Mouse (Mus musculus) kidney, postnatal 36 days (tissue): ENCODE results near the gene Neurod4.
A peak's percentile ranks its signal among the peaks of the same experiment; 100 is the strongest.
"Not testable (repeated sequence)": the region's sequence is repeated elsewhere in the genome, so short reads cannot be mapped to it uniquely, and the experiment has no call there.

Experiments
- DNase-seq, 2 experiments: peaks; one replicate each; pipeline ENCODE4 v3.0.0; 2021 to 2022; ENCODE audit warnings: mixed read lengths in 2 of 2

The Neurod4 gene

DNA sequence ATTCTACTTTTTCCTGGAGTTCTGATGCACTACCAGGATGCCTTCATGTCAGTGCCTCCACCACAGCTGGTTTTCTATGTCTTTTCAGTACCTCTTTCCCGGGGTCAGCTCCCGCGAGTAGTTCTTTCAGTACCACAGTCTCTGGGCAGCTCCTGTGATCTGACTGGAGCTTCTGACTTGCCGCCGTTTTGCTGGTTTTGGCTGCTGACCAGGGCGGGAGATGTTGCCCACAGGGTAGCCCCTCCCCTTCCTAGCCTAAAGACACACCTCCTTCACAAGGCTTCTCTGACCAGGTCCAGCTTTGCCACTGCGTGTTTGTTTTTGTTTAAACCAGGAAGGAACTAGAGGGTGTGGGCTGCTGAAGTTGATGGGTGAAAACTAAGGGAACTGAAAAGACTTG lies at the start of gene Neurod4:
Neurod4 (minus strand) TSS at position 175 of the 400 bp plus-strand sequence.
- DNase-seq: peak in 1 of 2 experiments; percentile 8

DNA sequence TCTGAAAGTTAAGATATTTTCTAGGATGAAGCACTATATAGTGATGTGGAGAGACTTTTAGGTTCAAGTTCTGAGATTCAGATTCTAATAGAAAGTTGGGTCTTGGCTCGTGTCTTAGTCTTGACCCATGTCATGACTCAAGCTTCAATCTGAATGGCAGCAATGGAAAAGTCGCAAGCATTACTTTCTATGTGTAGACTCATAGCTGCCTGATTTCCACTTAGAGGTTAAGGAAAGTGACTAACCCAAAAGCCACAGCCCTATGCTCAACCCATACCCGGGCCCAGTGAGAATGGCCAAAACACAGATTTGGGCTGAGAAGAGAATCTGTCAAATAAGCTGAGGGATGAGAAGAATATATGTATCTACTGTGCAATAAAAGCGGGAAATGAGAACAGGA lies 44.2 kb upstream of the Neurod4 start:
- no peak for DNase-seq

DNA sequence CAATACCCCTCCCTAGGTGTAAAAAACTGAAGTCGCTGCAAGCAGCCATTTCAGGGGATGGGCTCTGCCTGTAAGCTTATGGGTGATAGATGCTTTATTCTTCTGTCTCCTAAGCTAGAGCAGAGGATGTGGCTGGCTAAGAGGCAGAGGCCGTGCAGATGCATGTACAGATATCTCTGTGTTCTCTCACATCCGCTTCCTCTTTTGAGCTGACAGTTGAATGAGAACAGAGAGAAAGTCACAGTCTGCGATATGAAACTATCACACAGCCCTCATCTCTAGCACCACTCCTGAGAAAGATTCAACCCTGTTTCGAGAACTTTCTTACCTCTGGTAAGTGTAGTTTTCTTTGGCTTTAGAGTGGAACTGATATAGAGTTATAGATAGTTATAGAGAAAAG lies 42.6 kb upstream of the Neurod4 start, which contains the start of gene Tespa1:
Tespa1 (plus strand) TSS at position 234 of the 400 bp plus-strand sequence.
- DNase-seq: no peak

GRCm38 (mm10) chr10:130322062-130322461 lies 42.0 kb upstream of the Neurod4 start:
- DNase-seq: no peak

DNA sequence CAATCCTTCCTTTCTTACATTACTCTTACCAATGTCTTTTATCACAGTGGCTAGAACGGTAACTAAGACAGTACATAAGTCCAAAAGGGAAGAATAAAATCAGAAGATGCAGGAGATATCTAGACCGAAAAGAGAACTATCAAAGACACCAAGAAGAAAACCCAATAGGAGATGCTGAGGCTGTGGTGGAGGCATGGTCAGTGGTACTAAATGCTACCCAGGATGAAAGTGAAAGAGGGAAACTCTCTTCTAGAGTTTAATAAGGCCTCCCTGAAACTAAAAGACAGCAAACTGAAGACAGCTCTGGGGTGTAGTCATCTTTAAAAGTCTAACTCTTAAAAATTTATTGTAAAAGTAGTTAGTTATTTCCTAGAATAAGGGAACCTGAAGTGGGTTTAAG lies 40.7 kb upstream of the Neurod4 start:
- DNase-seq: no peak

DNA sequence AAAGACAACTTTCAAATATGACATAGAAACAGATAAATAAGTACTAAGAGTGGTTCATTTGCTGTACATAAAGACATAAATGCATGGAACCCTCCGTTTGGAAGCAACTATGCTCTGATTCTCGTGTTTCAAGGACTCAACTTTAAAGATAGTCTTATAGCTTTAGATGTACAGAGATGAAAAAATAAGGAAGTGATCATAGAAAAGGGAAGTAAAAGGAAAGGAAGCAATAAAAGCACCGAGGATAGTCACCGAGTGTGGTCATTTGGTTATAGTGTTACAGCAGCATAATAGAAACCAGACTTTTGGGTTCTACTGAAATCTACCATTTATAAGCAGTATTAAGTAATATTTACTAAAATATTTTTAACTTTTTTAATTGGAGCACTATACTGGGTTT lies 38.7 kb upstream of the Neurod4 start:
- no peak for DNase-seq

DNA sequence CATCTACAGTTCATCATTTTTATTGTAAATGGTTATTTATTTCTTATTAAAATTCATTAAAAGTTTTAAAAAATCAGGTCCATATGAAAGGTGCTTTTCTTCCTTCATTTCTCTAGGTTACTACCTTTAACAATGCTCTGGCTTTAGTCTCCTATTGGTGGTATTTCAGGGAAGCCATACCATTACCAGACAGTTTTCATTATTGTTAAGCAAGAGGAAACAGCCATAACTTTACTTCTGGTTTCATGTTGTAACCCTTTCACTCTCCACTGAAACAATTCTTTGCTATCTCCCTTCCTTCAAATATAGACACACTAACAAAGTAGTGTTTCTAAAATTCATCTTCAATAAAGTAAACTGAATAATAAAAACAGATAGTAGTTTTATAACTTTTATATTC lies 35.8 kb upstream of the Neurod4 start:
- DNase-seq: no peak

- DNase-seq: peak in 1 of 2 experiments; percentile 21
These were observed 34.2 kb upstream of the Neurod4 start for GRCm38 (mm10) chr10:130314110-130314829.

GRCm38 (mm10) chr10:130313531-130313930 lies 33.5 kb upstream of the Neurod4 start:
- DNase-seq: peak in 1 of 2 experiments; percentile 29

DNA sequence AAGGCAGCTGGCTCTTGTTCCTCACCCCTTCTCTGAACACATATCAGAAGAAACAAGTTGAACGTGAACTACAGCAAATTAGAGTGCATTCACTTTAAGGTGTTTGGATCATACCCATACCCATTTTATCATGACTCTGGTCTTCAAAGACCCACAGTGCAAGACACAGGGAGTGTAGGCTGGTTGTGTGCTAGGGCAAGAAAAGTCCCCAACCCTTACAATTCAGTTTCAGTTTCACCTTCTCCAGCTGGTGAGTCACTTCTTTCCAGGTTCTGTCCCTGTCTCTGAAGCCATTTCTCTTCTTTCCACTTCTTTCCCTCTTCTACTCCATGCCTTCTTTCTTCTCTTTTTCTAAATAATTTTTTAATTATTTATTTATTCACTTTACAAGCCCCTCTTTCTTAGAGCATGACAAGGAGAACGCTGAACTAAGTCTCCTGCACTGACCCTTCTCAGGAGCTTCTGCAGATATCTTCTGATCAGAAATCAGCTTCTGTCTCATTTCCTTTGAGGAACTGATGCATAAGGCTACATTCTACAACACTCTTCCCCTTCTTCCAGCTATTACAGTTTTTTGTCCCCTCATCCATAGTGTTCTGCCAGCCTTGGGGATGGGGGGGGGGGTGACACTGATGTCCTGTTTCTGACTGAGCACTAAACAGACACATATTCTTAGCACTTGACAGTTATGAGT lies 31.6 kb upstream of the Neurod4 start:
- no peak for DNase-seq

DNA sequence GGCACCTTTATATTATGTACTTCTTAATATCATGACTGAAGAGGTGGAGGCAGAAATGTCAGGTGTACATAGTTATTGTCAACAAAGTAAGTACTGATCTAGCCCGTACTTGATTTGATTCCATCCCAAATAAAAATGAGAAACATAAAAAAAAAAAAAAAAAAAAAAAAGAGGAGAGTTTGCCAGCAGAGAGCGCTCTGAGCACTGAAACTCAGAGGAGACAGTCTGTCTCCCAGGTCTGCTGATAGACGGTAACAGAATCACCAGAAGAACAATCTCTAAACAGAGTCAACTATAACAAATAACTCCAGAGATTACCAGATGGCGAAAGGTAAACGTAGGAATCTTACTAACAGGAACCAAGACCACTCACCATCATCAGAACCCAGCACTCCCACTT lies 24.1 kb upstream of the Neurod4 start:
- DNase-seq: not testable (repeated sequence)

GRCm38 (mm10) chr10:130298748-130299147 lies 18.7 kb upstream of the Neurod4 start:
- DNase-seq: peak in 1 of 2 experiments; percentile 44

DNA sequence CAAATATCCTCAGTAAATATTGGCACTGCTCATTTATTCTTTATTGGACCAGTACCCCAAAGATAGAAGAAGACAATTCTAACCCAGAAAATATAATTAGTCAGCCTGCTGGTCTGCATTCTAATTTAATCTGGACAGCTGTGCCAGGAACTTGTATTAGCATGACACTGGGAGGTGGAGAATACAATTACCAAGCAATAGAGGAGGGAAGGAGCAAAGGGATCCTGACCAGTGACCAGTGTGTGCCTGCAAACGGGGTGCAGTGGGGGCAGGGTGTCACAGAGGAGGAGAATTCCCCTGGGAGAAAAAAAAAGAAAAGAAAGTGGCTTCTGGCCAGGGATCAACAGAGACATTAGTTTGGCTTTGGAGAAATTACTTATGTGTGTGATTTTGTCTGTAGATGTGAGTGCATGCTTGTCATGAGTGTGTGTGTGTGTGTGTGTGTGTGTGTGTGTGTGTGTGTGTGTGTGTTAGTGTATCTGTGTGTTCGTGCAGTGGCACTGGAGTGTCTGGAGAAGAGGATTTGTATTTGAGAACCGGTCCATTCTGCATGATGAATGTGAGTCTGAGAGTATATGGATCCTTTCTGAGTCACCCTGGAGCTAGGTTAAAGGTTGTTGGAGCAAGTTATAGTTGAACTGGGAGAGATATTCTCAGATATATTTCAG lies 13.8 kb upstream of the Neurod4 start:
- no peak for DNase-seq

- no peak for DNase-seq
These were observed 8.0 kb upstream of the Neurod4 start for GRCm38 (mm10) chr10:130288007-130288406.

DNA sequence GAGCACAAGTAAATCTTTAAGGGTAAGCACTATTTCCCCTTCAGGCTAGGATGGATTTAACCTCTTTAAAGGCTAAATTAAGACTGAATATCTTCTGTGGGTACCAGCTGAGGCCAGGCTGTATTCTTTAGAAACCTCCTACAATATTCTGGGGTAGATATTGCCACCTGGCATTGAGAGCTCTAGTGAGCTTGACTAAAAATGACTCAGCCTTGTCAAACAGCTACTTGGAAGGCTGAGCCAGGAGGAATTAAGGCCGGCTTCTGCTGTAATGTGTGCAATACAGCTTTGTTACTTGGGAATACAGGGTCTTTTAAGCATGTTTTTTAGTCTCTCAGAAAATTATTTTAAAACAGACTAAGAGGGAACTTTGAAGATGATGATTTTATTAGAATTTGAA lies 7.2 kb upstream of the Neurod4 start:
- DNase-seq: no peak

- DNase-seq: no peak
These were observed 2.0 kb upstream of the Neurod4 start for GRCm38 (mm10) chr10:130281982-130282449.

GRCm38 (mm10) chr10:130276496-130276895 lies 3.5 kb downstream of the Neurod4 start:
- DNase-seq: no peak

DNA sequence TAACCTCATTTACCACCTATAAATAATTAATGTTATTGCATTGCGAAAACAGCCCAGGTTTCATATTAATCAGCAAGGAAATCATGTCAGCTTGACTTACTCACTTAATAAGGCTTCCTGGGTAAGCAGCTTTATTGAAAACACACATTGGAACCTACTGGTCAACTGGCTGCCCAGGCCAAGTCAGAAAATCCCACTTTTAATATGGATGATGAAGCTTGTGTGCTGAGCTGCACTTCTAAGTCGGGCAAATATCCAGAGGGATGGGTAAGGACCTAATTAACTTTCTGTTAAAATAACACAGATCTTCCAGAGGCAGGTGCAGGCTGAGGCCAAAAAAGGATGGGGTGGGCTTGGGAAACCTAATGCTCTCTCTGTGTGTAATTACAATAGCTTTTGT lies 4.3 kb downstream of the Neurod4 start:
- DNase-seq: no peak

DNA sequence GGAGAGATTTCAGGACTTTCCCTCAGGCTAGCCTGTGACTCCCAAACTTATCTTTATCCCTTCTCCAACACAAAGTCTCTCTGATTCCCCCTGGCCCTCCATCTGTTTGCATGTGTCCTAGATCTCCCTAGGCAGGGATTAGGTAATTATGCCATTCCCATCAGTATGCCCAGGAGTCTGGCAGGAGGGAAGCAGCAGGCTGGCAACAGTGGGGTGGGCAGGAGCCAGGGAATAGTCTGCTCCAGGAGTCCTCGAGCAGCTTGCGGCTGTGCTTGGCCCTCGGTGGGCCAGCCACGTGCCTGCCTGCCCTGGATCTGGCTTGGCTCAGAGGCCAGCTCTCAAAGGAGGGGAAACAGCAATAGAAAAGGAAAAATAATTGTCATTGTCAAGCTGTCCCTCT lies 16.8 kb downstream of the Neurod4 start:
- no peak for DNase-seq

- no peak for DNase-seq
These were observed 20.6 kb downstream of the Neurod4 start for GRCm38 (mm10) chr10:130259483-130259882.

GRCm38 (mm10) chr10:130244271-130244670 lies 35.8 kb downstream of the Neurod4 start:
- DNase-seq: no peak

DNA sequence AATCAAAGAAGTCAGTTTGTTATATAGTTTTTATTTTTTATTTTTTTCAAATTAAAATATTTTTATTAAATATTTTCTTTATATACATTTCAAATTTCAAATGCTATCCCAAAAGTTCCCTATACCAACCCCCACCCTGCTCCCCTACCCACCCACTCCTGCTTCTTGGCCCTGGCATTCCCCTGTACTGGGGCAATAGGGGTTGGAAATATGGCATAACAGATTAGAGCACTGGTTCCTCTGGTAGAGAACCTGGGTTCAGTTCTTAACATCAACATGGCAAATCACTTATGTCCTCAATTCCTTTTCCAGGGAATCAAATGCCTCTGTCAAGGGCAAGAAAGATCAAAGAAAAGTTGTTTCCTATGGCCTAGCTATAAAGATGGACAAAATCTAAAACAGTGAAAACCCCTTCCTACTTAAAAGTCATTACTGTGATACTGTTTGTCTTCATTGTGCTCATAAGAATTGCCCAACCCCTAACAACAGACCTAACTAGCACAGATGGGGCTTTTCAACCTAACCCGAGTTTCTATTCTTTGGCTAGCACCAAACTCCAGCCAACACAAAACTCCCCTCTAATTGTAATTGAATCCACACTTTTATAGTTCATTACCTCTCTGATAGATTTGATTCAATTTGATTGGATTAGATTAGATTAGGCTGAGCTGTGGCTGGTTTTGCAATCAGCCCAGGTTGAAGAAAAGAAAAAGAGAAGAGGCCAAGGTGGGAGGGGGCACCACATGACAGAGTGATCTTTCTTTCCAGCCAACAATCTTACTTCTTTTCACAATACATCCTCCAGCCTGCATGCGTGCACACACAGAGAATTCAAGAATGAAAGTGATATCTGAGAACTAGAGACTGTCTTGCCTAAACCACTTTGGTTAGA lies 41.5 kb downstream of the Neurod4 start:
- no peak for DNase-seq

DNA sequence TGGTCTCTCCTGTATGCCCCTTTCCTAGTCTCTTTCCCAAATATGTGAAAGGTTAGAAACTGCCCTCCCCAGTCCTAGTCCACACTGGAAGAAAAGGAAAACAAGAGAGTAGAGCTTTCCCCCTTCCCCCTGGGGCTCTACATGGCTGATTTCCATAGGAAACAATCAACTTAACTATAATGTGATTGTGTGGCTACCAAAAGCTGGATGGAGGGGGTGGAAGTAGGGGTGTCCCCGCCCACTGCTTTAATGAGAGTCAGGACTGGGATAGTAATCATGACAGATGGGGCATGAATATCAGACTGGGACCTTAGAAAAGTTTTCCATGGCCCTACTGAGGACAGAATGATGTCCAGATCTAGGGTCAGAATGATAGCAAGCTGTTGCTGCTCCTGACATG lies 45.5 kb downstream of the Neurod4 start:
- DNase-seq: no peak
